Mouse (Mus musculus): ENCODE results near the gene Grifin. TPM values are rescaled to one million over a fixed set of nuclear protein-coding genes. Genes with fewer than 3 reads are reported as not detected.

Grifin gene
- polyA plus RNA-seq, 1 experiment from 2014 or later = 0.36 TPM

DNA sequence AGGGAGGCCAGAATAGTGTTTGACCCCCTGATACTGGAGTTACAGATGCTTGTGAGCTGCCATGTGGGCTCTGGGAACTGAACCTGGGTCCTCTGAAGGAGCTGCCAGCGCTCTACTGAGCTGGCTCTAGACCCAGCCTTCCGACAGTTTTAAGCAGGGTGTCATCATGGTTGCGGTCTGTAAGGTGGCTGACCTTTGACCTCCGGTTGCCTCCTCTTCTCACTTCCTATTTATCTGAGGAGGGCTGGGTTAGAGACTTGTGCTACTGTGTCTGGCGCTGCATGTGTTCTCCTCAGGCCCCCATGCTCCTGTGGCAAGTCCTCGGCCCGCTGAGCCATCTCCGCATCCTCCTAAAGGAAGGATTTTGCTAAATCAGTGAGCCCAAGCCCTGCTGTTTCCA is 51.0 kb downstream of the Grifin start:
- Histone ChIP-seq H3K27ac (ENCODE audit: low read depth, low read length) (no peak overlapping the region), H3K9ac (ENCODE audit: low read depth, low read length) (no peak overlapping the region), H3K4me1 (ENCODE audit: control insufficient read depth, insufficient read depth, low read depth, low read length) (peaks cover 17% of the 10 kb centered on the region), H3K9me3 (ENCODE audit: control insufficient read depth, low read length) (no peaks in the 10 kb centered on the region), H3K4me3 (ENCODE audit: low read length) (no peak overlapping the region), H3K4me2 (ENCODE audit: low read length) (no peak overlapping the region), H3K27me3 (replicated peaks; ENCODE audit: control insufficient read depth, insufficient read depth, low read length) (no peaks in the 10 kb centered on the region), H3K36me3 (ENCODE audit: control insufficient read depth, insufficient read depth, low read length) (no peaks in the 10 kb centered on the region)
- 76% methylated on average over 8 of the region's 8 CpGs for WGBS
- ATAC-seq = no peak

Other genes with a start within 250 kb of the Grifin start
- 32.2 and 32.5 TPM in 2 replicates for gene Mad1l1, start 243.5 kb downstream of the Grifin start, polyA plus RNA-seq (2015; fragmentation: Nextera tagmentation; extraction: Ambion mirVana)
- 21.5 and 27.0 TPM in 2 replicates for gene Nudt1, start 243.4 kb downstream of the Grifin start, polyA plus RNA-seq (2015; fragmentation: Nextera tagmentation; extraction: Ambion mirVana)
- 22.5 and 23.3 TPM in 2 replicates for gene Mrm2, start 233.2 kb downstream of the Grifin start, polyA plus RNA-seq (2015; fragmentation: Nextera tagmentation; extraction: Ambion mirVana)
- gene Snx8, start 175.8 kb downstream of the Grifin start, polyA plus RNA-seq (2015; fragmentation: Nextera tagmentation; extraction: Ambion mirVana) = 42.4 and 43.7 TPM in 2 replicates
- gene Eif3b, start 145.7 kb downstream of the Grifin start, polyA plus RNA-seq (2015; fragmentation: Nextera tagmentation; extraction: Ambion mirVana) = 65.9 and 77.6 TPM in 2 replicates
- not detected in 2 replicates for gene Gm4869, start 119.4 kb downstream of the Grifin start, polyA plus RNA-seq (2015; fragmentation: Nextera tagmentation; extraction: Ambion mirVana)
- gene Chst12, start 59.5 kb downstream of the Grifin start, polyA plus RNA-seq (2015; fragmentation: Nextera tagmentation; extraction: Ambion mirVana) = 27.6 and 30.3 TPM in 2 replicates
- 27.1 and 30.2 TPM in 2 replicates for gene Lfng, start 42.2 kb upstream of the Grifin start, polyA plus RNA-seq (2015; fragmentation: Nextera tagmentation; extraction: Ambion mirVana)
- 56.0 and 68.9 TPM in 2 replicates for gene Ttyh3, start 84.0 kb upstream of the Grifin start, polyA plus RNA-seq (2015; fragmentation: Nextera tagmentation; extraction: Ambion mirVana)
- gene Iqce, start 137.3 kb upstream of the Grifin start, polyA plus RNA-seq (2015; fragmentation: Nextera tagmentation; extraction: Ambion mirVana) = 27.9 and 28.6 TPM in 2 replicates
- 24.3 and 27.4 TPM in 2 replicates for gene Brat1, start 139.9 kb upstream of the Grifin start, polyA plus RNA-seq (2015; fragmentation: Nextera tagmentation; extraction: Ambion mirVana)
- 6.3 and 6.6 TPM in 2 replicates for gene Amz1, start 159.1 kb upstream of the Grifin start, polyA plus RNA-seq (2015; fragmentation: Nextera tagmentation; extraction: Ambion mirVana)